Mouse (Mus musculus): Measurements from ENCODE around the gene Lrrc1.

Gene Lrrc1

GRCm38 (mm10) chr9:77429230-77430015, 115.2 kb downstream of the Lrrc1 start:
- DNase-seq (ENCODE audit: extremely low spot score, low read depth, low spot score) = no peak

DNA sequence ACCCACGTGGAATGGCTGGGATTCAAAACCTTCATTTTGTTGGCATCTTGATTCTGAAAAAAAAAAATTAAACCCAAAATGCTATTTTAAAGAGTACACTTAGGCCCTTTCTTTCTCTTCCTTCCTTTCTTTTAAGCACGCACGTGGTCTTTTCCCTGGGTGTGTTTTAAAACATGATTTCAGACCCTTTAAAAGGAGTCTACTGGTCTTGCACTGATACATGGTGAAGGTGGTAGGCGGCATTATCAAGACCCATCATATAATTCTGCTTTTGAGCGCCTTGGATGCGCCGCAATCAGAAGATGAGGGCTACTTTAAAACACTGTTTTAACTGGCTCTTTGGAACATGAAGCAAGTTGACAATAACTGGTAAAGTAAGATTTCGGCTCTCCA, 115.9 kb downstream of the Lrrc1 start:
- peak; percentile 12 for DNase-seq (ENCODE audit: extremely low spot score, low read depth, low spot score)

GRCm38 (mm10) chr9:77428115-77428747, 116.4 kb downstream of the Lrrc1 start:
- DNase-seq (ENCODE audit: extremely low spot score, low read depth, low spot score) = no peak

- peak; percentile 35 for DNase-seq (ENCODE audit: extremely low spot score, low read depth, low spot score)
These were observed 117.2 kb downstream of the Lrrc1 start for GRCm38 (mm10) chr9:77427292-77428114.

DNA sequence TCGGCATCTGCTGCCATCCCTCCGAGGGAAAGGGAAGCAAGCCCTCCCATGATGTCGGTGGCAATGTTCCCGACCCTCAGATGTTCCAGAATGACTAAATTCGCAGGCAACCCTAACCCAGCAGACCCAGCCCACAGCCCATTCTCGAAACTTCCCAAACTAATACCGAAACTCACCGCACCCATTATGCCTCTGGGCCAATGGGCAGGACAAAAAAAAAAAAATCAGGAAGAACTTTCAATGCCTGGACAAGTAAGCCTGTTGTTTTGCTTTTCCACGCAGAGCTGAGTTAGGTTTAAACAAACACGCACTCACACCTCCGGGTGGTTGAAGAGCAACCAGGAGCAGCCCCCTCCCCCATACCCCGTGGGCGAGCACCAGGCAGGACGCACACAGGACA, 118.6 kb downstream of the Lrrc1 start:
- DNase-seq (ENCODE audit: extremely low spot score, low read depth, low spot score) = no peak

DNA sequence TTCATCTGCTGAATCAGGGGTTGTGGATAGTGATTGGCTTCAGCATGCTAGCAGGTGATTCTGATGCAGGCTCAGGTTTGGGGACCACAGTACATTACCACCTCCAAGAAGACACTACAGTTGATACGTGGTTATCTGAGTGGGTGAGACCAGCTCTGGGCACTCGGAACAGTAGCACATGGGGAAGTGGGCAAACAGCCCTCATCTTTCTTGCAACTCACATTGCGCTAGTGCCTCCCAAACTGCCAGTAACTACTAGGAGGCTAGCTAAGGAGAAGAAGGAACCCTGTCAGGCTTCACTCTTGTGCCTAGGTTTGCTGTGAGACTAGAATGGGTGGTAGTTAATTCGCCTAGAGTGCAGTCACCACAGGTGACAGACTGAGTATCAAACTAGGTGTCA, 119.1 kb downstream of the Lrrc1 start:
- DNase-seq (ENCODE audit: extremely low spot score, low read depth, low spot score) = no peak

DNA sequence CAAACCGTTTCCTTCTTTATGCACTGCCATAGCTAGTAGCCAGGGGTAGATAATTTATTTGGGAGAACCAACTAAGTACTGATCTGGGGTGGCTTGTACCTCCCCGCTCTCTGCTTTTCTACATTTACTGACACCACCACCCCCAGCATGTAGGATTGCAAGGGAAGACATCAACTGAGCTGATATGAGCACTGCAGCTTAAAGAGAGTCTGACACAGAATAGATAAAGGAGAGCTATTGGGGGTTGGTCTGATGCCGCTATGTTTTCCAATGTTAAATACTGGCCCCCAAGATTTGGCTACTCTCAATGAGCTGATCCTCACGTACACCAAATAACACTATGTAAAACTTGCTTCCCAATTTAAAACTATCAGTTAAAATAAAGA, 124.5 kb downstream of the Lrrc1 start:
- no peak for DNase-seq (ENCODE audit: extremely low spot score, low read depth, low spot score)

- no peak for DNase-seq (ENCODE audit: extremely low spot score, low read depth, low spot score)
These were observed 125.0 kb downstream of the Lrrc1 start for GRCm38 (mm10) chr9:77419501-77420199.

DNA sequence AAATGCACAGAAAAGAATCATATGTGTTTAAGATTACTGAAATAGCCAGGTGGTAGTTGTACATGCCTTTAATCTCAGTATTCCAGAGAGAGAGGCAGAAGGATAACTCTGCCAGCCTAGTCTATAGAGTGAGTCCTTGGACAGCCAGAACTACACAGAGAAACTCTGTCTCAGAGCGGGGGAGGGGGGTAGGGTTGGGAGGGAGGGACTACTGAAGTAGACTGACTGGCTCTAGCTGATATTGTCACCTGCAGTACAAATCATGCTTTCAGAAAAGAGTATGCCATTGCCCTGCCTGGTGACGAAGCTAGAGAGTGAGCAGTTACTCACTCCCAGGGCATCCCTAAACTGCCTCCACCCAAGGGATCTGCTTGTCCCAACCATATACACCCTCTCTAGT, 125.9 kb downstream of the Lrrc1 start:
- no peak for DNase-seq (ENCODE audit: extremely low spot score, low read depth, low spot score)

- DNase-seq (ENCODE audit: extremely low spot score, low read depth, low spot score) = no peak
These were observed 128.2 kb downstream of the Lrrc1 start for GRCm38 (mm10) chr9:77416486-77416885.

DNA sequence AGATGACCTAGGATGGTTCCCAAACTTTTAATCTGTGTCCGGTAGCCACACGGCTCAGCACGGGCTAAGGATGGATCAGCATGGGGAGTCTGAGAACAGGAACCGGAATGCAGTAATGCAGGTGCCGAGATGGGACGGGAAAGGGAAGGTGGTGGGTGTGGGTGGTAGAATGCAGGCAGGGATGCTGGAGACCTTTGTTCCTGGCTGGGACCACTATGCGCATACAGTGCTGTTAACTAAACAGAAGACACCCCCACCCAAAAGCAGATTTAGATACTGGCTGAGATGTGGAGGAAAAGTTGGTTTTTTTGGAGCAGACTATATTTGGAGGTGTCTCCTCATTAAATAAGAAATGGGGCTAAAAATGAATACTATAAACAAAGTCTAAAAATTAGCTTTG, 128.7 kb downstream of the Lrrc1 start:
- DNase-seq (ENCODE audit: extremely low spot score, low read depth, low spot score) = no peak

- DNase-seq (ENCODE audit: extremely low spot score, low read depth, low spot score) = no peak
These were observed 132.7 kb downstream of the Lrrc1 start for GRCm38 (mm10) chr9:77411830-77412425.

- no peak for DNase-seq (ENCODE audit: extremely low spot score, low read depth, low spot score)
These were observed 133.7 kb downstream of the Lrrc1 start for GRCm38 (mm10) chr9:77410968-77411367.

- no peak for DNase-seq (ENCODE audit: extremely low spot score, low read depth, low spot score)
These were observed 134.1 kb downstream of the Lrrc1 start for GRCm38 (mm10) chr9:77410524-77410923.

DNA sequence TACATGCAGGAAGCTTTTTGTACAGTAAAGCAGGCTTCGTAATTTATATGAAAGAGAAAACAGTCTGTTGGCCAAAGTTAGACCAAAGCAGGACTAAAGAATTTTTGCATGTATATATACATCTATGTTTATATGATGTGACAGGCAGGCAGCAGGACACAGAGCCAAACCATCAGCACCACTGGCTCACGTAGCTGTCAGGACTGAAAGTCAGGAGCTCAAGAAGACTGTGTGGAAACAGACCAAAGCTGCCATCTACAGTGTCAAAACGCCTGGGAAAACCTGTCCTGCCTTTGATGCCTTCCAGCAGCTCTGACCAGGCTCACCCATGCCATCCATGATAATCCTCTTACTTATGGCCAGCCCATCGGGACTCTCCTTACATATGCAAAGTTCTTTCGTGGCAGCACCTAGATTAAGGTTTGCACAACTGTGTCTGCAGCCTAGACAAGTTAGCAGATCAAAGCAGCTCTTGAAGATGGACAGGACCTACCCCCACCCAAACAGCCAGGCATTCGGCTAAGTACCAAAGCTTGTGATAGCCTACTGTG, 136.5 kb downstream of the Lrrc1 start:
- no peak for DNase-seq (ENCODE audit: extremely low spot score, low read depth, low spot score)

GRCm38 (mm10) chr9:77406906-77407305, 137.8 kb downstream of the Lrrc1 start:
- no peak for DNase-seq (ENCODE audit: extremely low spot score, low read depth, low spot score)

DNA sequence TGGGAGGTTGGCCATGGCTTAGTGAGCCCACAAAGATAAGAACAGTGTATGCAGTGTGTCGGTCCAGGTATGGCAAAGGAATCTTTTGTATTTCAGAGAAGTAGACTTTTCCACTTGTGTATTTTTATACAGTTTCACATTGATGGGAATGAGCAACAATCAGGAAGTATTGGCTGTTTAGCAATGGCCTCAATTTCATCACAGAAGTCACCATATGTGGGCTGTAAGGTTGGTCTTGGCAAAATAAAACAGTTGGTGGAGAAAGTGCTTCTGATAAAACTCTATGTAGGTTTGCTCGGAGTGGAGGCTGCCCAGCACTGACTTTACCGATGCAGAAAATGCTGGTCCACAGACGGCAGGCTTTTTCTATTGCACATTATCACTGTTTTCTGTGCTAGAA, 140.2 kb downstream of the Lrrc1 start:
- DNase-seq (ENCODE audit: extremely low spot score, low read depth, low spot score) = no peak

DNA sequence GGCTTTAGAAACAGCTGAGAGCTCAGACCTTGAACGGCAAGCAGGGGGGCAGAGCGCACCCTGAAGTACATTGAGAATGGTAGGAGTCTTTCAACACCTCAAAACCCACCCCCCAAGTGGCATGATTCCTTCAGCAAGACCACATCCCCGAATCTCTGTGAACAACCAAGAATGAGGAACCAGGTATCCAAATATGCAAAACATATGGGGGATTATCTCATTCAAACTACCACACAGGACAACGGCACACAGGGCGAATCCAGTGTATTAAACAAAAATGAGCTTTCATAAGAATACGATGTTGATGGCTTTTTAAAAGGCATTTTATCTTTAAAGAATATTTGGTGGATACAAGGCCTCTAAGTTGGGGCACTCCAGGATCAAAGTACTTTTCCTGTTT, 140.7 kb downstream of the Lrrc1 start:
- no peak for DNase-seq (ENCODE audit: extremely low spot score, low read depth, low spot score)

DNA sequence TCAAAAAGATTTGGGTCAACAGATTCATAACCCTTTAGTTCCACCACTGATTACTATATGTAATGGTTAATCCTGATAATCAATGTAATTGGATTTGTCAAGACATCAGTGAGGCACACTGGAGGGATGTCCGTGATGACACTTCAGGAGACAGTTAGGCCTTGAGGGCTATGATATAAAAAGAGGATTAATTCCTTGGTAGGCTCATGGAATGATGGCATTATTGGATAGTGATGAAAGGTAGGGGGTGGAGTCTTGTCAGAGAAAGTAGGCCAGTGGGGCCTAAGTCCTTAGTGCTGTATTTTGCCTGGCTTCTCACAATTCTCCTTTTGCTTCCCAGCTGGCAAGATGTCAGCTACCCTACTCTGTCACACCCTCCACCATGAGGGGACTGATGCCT, 141.7 kb downstream of the Lrrc1 start:
- DNase-seq (ENCODE audit: extremely low spot score, low read depth, low spot score) = no peak

DNA sequence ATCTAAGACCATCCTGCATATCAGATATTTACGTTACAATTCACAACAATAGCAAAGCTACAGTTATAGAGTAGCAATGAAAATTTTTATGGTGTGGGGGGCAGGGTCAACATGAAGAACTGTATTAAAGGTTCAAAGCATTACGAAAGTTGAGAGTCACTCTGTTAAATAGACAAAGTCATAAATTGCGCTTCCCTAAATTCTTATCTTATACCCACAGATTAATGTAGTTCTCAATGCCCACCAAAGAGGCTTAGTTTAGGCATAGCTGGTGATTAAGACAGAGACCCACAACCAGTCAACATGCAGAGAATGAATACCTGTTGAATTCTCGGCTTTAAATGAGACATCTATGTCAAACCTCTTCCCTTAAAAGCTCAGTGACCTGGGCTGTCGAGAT, 144.9 kb downstream of the Lrrc1 start:
- no peak for DNase-seq (ENCODE audit: extremely low spot score, low read depth, low spot score)

Data from hindlimb bud, embryonic 11.5 days (tissue).